Mouse (Mus musculus): ENCODE measurements around the gene Cdh13.

GRCm38 (mm10) chr8:118854656-118855055 lies 571.1 kb downstream of the Cdh13 start:
- TF ChIP-seq EP300 (IDR thresholded peaks at IDR 0.05; ENCODE audit: insufficient read depth, low read depth, low read length) (0 out of 2 replicates have a peak, but pooled peaks have one; percentile 30), CTCF (IDR thresholded peaks at IDR 0.05) (no peak)

Measured in heart, adult 2 months (tissue).